Mouse (Mus musculus) liver, embryonic 12.5 days (tissue): ENCODE results near the gene Scnn1b. TPM values are rescaled to one million over a fixed set of nuclear protein-coding genes. Genes with fewer than 3 reads are reported as not detected.

ENCODE experiments used
- ATAC-seq: fragments of 200-750 bp; cut with Nextera tagmentation; 2 replicates; pipeline ENCODE4 v1.8.0; 2017; ENCODE audit warnings: moderate number of reproducible peaks, mild to moderate bottlenecking, moderate library complexity
- H3K27ac ChIP-seq: fragments of 300-500 bp; sonication (generic); 2 replicates; pipeline ENCODE4 v1.5.1; 2016; ENCODE audit warnings: mild to moderate bottlenecking
- H3K27me3 ChIP-seq: fragments of 300-500 bp; sonication (generic); replicated peaks from 2 replicates; pipeline ENCODE4 v1.6.1; 2016; ENCODE audit warnings: mild to moderate bottlenecking, moderate library complexity
- H3K36me3 ChIP-seq: fragments of 300-500 bp; sonication (generic); 2 replicates; pipeline ENCODE4 v1.6.1; 2016; ENCODE audit warnings: mild to moderate bottlenecking, moderate library complexity
- H3K4me1 ChIP-seq: fragments of 300-500 bp; sonication (generic); 2 replicates; pipeline ENCODE4 v1.6.1; 2016
- H3K4me2 ChIP-seq: fragments of 300-500 bp; sonication (generic); 2 replicates; pipeline ENCODE4 v1.6.1; 2016; ENCODE audit warnings: mild to moderate bottlenecking, moderate library complexity
- H3K4me3 ChIP-seq: fragments of 300-500 bp; sonication (generic); 2 replicates; pipeline ENCODE4 v1.5.1; 2016; ENCODE audit warnings: mild to moderate bottlenecking, moderate library complexity
- H3K9ac ChIP-seq: fragments of 300-500 bp; sonication (generic); 2 replicates; pipeline ENCODE4 v1.6.1; 2016; ENCODE audit warnings: mild to moderate bottlenecking, moderate library complexity
- H3K9me3 ChIP-seq: fragments of 300-500 bp; sonication (generic); replicated peaks from 2 replicates; pipeline ENCODE4 v1.6.1; 2016; ENCODE audit warnings: mild to moderate bottlenecking, moderate library complexity
- WGBS: fragments of 180-500 bp; shearing (Covaris S2); methylation state at CpG from one replicate; pipeline ENCODE4 v1.1.7; 2016; ENCODE audit not compliant: insufficient replicate concordance; 5-methylcytosine and 5-hydroxymethylcytosine counted together
- polyA plus RNA-seq: library from polyadenylated mRNA; unstranded; fragments of >200 nt; fragmentation: Nextera tagmentation; extraction: Ambion mirVana; gene quantifications from 2 replicates; pipeline ENCODE4 v1.2.1, GENCODE M21; 2016

Scnn1b gene
- polyA plus RNA-seq, 1 experiment from 2014 or later = 0.07 TPM

- H3K9ac ChIP-seq = no peak overlapping the region
- H3K4me1 ChIP-seq = no peaks in the 10 kb centered on the region
- no peaks in the 10 kb centered on the region for H3K36me3 ChIP-seq
- H3K4me2 ChIP-seq = no peak overlapping the region
- ATAC-seq = no peak
- no peaks in the 10 kb centered on the region for H3K9me3 ChIP-seq
- H3K27ac ChIP-seq = no peak overlapping the region
- no peaks in the 10 kb centered on the region for H3K27me3 ChIP-seq
- H3K4me3 ChIP-seq = no peak overlapping the region
- WGBS = 35% methylated on average over 3 of the region's 3 CpGs
Observed at GRCm38 (mm10) chr7:121873998-121874397, 9.2 kb downstream of the Scnn1b start.

- WGBS = 71% methylated on average over 7 of the region's 7 CpGs
- Histone ChIP-seq H3K9me3 (no peaks in the 10 kb centered on the region), H3K27ac (no peak overlapping the region), H3K4me3 (no peak overlapping the region), H3K36me3 (no peaks in the 10 kb centered on the region), H3K27me3 (no peaks in the 10 kb centered on the region), H3K9ac (no peak overlapping the region), H3K4me2 (no peak overlapping the region), H3K4me1 (no peaks in the 10 kb centered on the region)
- ATAC-seq = no peak
Observed at GRCm38 (mm10) chr7:121874784-121875183, 9.9 kb downstream of the Scnn1b start.

GRCm38 (mm10) chr7:121880246-121880645 is 15.4 kb downstream of the Scnn1b start:
- no peak for ATAC-seq
- Histone ChIP-seq H3K4me1 (no peaks in the 10 kb centered on the region), H3K4me3 (no peak overlapping the region), H3K9me3 (no peaks in the 10 kb centered on the region), H3K36me3 (no peaks in the 10 kb centered on the region), H3K27ac (no peak overlapping the region), H3K9ac (no peak overlapping the region), H3K4me2 (no peak overlapping the region), H3K27me3 (no peaks in the 10 kb centered on the region)
- WGBS = 46% methylated on average over 4 of the region's 4 CpGs

GRCm38 (mm10) chr7:121890636-121891360 is 26.0 kb downstream of the Scnn1b start:
- Histone ChIP-seq H3K4me1 (no peaks in the 10 kb centered on the region), H3K27ac (no peak overlapping the region), H3K36me3 (no peaks in the 10 kb centered on the region), H3K27me3 (no peaks in the 10 kb centered on the region), H3K9me3 (no peaks in the 10 kb centered on the region), H3K4me2 (no peak overlapping the region), H3K9ac (no peak overlapping the region), H3K4me3 (no peak overlapping the region)
- WGBS = 79% methylated on average over 13 of the region's 13 CpGs
- ATAC-seq = no peak

GRCm38 (mm10) chr7:121896689-121897088 is 31.9 kb downstream of the Scnn1b start:
- ATAC-seq = no peak

GRCm38 (mm10) chr7:121899311-121899710 is 34.5 kb downstream of the Scnn1b start:
- Histone ChIP-seq H3K4me3 (no peak overlapping the region), H3K27me3 (peaks cover 20% of the 10 kb centered on the region), H3K4me2 (no peak overlapping the region), H3K4me1 (no peaks in the 10 kb centered on the region), H3K9ac (no peak overlapping the region), H3K9me3 (no peaks in the 10 kb centered on the region), H3K27ac (no peak overlapping the region), H3K36me3 (no peaks in the 10 kb centered on the region)
- ATAC-seq = no peak
- WGBS = 7% methylated on average over 14 of the region's 14 CpGs

More at GRCm38 (mm10) chr7:121896689-121897088, 31.9 kb downstream of the Scnn1b start:
- Histone ChIP-seq H3K9ac (no peak overlapping the region), H3K9me3 (no peaks in the 10 kb centered on the region), H3K4me1 (no peaks in the 10 kb centered on the region), H3K27ac (no peak overlapping the region), H3K27me3 (peaks cover 20% of the 10 kb centered on the region), H3K4me3 (no peak overlapping the region), H3K4me2 (no peak overlapping the region), H3K36me3 (no peaks in the 10 kb centered on the region)
- WGBS = 46% methylated on average over 6 of the region's 6 CpGs

- Histone ChIP-seq H3K9me3 (no peaks in the 10 kb centered on the region), H3K36me3 (no peaks in the 10 kb centered on the region), H3K27ac (no peak overlapping the region), H3K4me1 (no peaks in the 10 kb centered on the region), H3K27me3 (peaks cover 20% of the 10 kb centered on the region), H3K4me2 (no peak overlapping the region), H3K9ac (no peak overlapping the region), H3K4me3 (no peak overlapping the region)
- 18% methylated on average over 7 of the region's 7 CpGs for WGBS
- no peak for ATAC-seq
Observed at GRCm38 (mm10) chr7:121899940-121900339, 35.1 kb downstream of the Scnn1b start.

- WGBS = 60% methylated on average over 8 of the region's 8 CpGs
Observed at GRCm38 (mm10) chr7:121902757-121903411, 38.0 kb downstream of the Scnn1b start.

GRCm38 (mm10) chr7:121906879-121907278 is 42.0 kb downstream of the Scnn1b start:
- 58% methylated on average over 4 of the region's 4 CpGs for WGBS

More at GRCm38 (mm10) chr7:121902757-121903411, 38.0 kb downstream of the Scnn1b start:
- Histone ChIP-seq H3K4me1 (no peaks in the 10 kb centered on the region), H3K4me3 (no peak overlapping the region), H3K36me3 (no peaks in the 10 kb centered on the region), H3K9ac (no peak overlapping the region), H3K27ac (no peak overlapping the region), H3K9me3 (no peaks in the 10 kb centered on the region), H3K27me3 (peaks cover 17% of the 10 kb centered on the region), H3K4me2 (no peak overlapping the region)
- no peak for ATAC-seq

GRCm38 (mm10) chr7:121912250-121912649 is 47.4 kb downstream of the Scnn1b start:
- Histone ChIP-seq H3K9ac (no peak overlapping the region), H3K9me3 (no peaks in the 10 kb centered on the region), H3K4me2 (no peak overlapping the region), H3K4me1 (no peaks in the 10 kb centered on the region), H3K27me3 (no peaks in the 10 kb centered on the region), H3K36me3 (no peaks in the 10 kb centered on the region), H3K27ac (no peak overlapping the region), H3K4me3 (no peak overlapping the region)
- 58% methylated on average over 8 of the region's 8 CpGs for WGBS
- ATAC-seq = no peak

More at GRCm38 (mm10) chr7:121906879-121907278, 42.0 kb downstream of the Scnn1b start:
- Histone ChIP-seq H3K4me1 (no peaks in the 10 kb centered on the region), H3K9ac (no peak overlapping the region), H3K27ac (no peak overlapping the region), H3K4me3 (no peak overlapping the region), H3K27me3 (no peaks in the 10 kb centered on the region), H3K9me3 (no peaks in the 10 kb centered on the region), H3K36me3 (no peaks in the 10 kb centered on the region), H3K4me2 (no peak overlapping the region)
- no peak for ATAC-seq

GRCm38 (mm10) chr7:121913944-121914343 is 49.1 kb downstream of the Scnn1b start:
- no peak overlapping the region for H3K4me3 ChIP-seq
- no peaks in the 10 kb centered on the region for H3K9me3 ChIP-seq
- no peaks in the 10 kb centered on the region for H3K27me3 ChIP-seq
- H3K36me3 ChIP-seq = no peaks in the 10 kb centered on the region
- H3K27ac ChIP-seq = no peak overlapping the region
- H3K4me1 ChIP-seq = no peaks in the 10 kb centered on the region
- H3K9ac ChIP-seq = no peak overlapping the region
- no peak for ATAC-seq
- WGBS = 60% methylated on average over 6 of the region's 6 CpGs
- no peak overlapping the region for H3K4me2 ChIP-seq

- H3K4me1 ChIP-seq = no peaks in the 10 kb centered on the region
- no peaks in the 10 kb centered on the region for H3K9me3 ChIP-seq
- H3K9ac ChIP-seq = no peak overlapping the region
- H3K27me3 ChIP-seq = no peaks in the 10 kb centered on the region
- no peak overlapping the region for H3K27ac ChIP-seq
- H3K4me3 ChIP-seq = no peak overlapping the region
- no peak overlapping the region for H3K4me2 ChIP-seq
- no peak for ATAC-seq
- H3K36me3 ChIP-seq = peaks cover 40% of the 10 kb centered on the region
- WGBS = 79% methylated on average over 7 of the region's 7 CpGs
Observed at GRCm38 (mm10) chr7:121924361-121924760, 59.5 kb downstream of the Scnn1b start.
